ENCODE assay signal across 8 mouse cellular contexts in genomic region chr3:135689773-135690567, GRCm38 (mm10). TPM values are rescaled to one million over a fixed set of nuclear protein-coding genes. Genes with fewer than 3 reads are reported as not detected.
DNase-seq lines count a peak whose midpoint lies in the region; ATAC-seq lines count a peak whose summit lies in the region.

No protein-coding gene starts in this region.

- peak overlapping the region; percentile 98 for H3K27ac ChIP-seq in heart, embryonic 13.5 days (replicated peaks)
- 0 out of 2 replicates have a peak overlapping the region, but pooled peaks have one; percentile 70 for H3K27ac ChIP-seq in forebrain, embryonic 13.5 days
- H3K27ac ChIP-seq in liver, embryonic 15.5 days (replicated peaks): peak overlapping the region; percentile 78; the same call in 1 of the 2 replicates

- H3K9ac ChIP-seq in heart, embryonic 13.5 days: peak overlapping the region; percentile 100
- H3K9ac ChIP-seq in forebrain, embryonic 13.5 days: peak overlapping the region; percentile 94
- H3K9ac ChIP-seq in liver, embryonic 15.5 days: peak overlapping the region; percentile 66

- DNase-seq in heart, adult 18-20 months: no peak
- DNase-seq in CD4-positive helper T cell, adult 2 months (ENCODE audit: low read depth, low spot score): peak; percentile 50
- no peak for DNase-seq in adrenal gland, postnatal 25 days
- no peak for DNase-seq in right cerebral cortex, postnatal 4 days

- H3K9me3 ChIP-seq in heart, embryonic 13.5 days: no peaks in the 10 kb centered on the region
- no peaks in the 10 kb centered on the region for H3K9me3 ChIP-seq in forebrain, embryonic 13.5 days (replicated peaks)
- no peaks in the 10 kb centered on the region for H3K9me3 ChIP-seq in liver, embryonic 15.5 days (replicated peaks)

- peaks cover 64% of the 10 kb centered on the region for H3K4me1 ChIP-seq in heart, embryonic 13.5 days
- peaks cover 31% of the 10 kb centered on the region for H3K4me1 ChIP-seq in forebrain, embryonic 13.5 days
- peaks cover 43% of the 10 kb centered on the region for H3K4me1 ChIP-seq in liver, embryonic 15.5 days (replicated peaks)

- H3K4me2 ChIP-seq in heart, embryonic 13.5 days: peak overlapping the region; percentile 82
- peak overlapping the region; percentile 82 for H3K4me2 ChIP-seq in forebrain, embryonic 13.5 days
- H3K4me2 ChIP-seq in liver, embryonic 15.5 days: peak overlapping the region; percentile 88

- no peak for ATAC-seq in heart, embryonic 13.5 days (ENCODE audit: extremely low read depth, insufficient number of reproducible peaks, low FRiP score, low TSS enrichment)
- ATAC-seq in forebrain, embryonic 13.5 days: no peak
- no peak for ATAC-seq in liver, embryonic 15.5 days (ENCODE audit: insufficient read depth)
- ATAC-seq in megakaryocyte progenitor cell, adult 5-6 weeks (replicated peaks; ENCODE audit: poor library complexity): no peak

- WGBS in heart, embryonic 13.5 days: 30% methylated on average over 10 of the region's 10 CpGs
- WGBS in forebrain, embryonic 13.5 days: 53% methylated on average over 10 of the region's 10 CpGs
- 44% methylated on average over 10 of the region's 10 CpGs for WGBS in liver, embryonic 15.5 days (ENCODE audit: insufficient replicate concordance)

- H3K27me3 ChIP-seq in heart, embryonic 13.5 days (replicated peaks): no peaks in the 10 kb centered on the region
- H3K27me3 ChIP-seq in forebrain, embryonic 13.5 days: no peaks in the 10 kb centered on the region
- H3K27me3 ChIP-seq in liver, embryonic 15.5 days: peaks cover 32% of the 10 kb centered on the region

- H3K4me3 ChIP-seq in heart, embryonic 13.5 days: peak overlapping the region; percentile 94
- H3K4me3 ChIP-seq in forebrain, embryonic 13.5 days: peak overlapping the region; percentile 80
- peak overlapping the region; percentile 68 for H3K4me3 ChIP-seq in liver, embryonic 15.5 days (replicated peaks)

- H3K36me3 ChIP-seq in heart, embryonic 13.5 days: no peaks in the 10 kb centered on the region
- peaks cover 6% of the 10 kb centered on the region; the same call in 1 of the 2 replicates for H3K36me3 ChIP-seq in forebrain, embryonic 13.5 days (ENCODE audit: poor library complexity, severe bottlenecking)
- no peaks in the 10 kb centered on the region for H3K36me3 ChIP-seq in liver, embryonic 15.5 days (replicated peaks)

RNA-seq across cellular contexts. Expression of gene Nfkb1, which starts 1.4 kb away (rescaled TPM):
- 13.7 and 13.8 TPM in 2 replicates for polyA plus RNA-seq in heart, embryonic 13.5 days (2015; fragmentation: Nextera tagmentation; extraction: Ambion mirVana)
- total RNA-seq in heart, adult 18-20 months (2021): 10 to 100 TPM; 30.7 to 33.0 TPM
- polyA plus RNA-seq in forebrain, embryonic 13.5 days (2015; fragmentation: Nextera tagmentation; extraction: Ambion mirVana): 8.0 and 8.3 TPM in 2 replicates
- polyA plus RNA-seq in liver, embryonic 15.5 days (2015; fragmentation: Nextera tagmentation; extraction: Ambion mirVana): 12.0 and 13.2 TPM in 2 replicates
- 68.8 and 69.5 TPM in 2 replicates for total RNA-seq in adrenal gland, postnatal 25 days (2021)
- total RNA-seq in megakaryocyte progenitor cell, adult 5-6 weeks (2015): 58.7 and 65.3 TPM in 2 replicates
- 109 and 110 TPM in 2 replicates for total RNA-seq in megakaryocyte progenitor cell, adult 5-6 weeks (2017)
